ENCODE assay signal across 21 mouse cellular contexts in genomic region chr3:28345446-28345845, GRCm38 (mm10).
DNase-seq lines count a peak whose midpoint lies in the region; ATAC-seq lines count a peak whose summit lies in the region.
"Had no signal": no experiment of that assay in that cellular context is flagged by ENCODE, and none has a peak within 500 bp of the region (broad histone marks: within the 10 kb centered on the region; RNA-seq: fewer than 3 reads in every experiment).

No protein-coding gene starts in this region.

- no peak overlapping the region for H3K9ac ChIP-seq in hindbrain, embryonic 13.5 days
- H3K9ac ChIP-seq: heart, embryonic 12.5 days; limb, embryonic 12.5 days; liver, embryonic 12.5 days had no signal

- no peak for DNase-seq in cerebellum, adult 8-10 months
- DNase-seq in hindbrain, embryonic 10.5 days (ENCODE audit: low spot score) = no peak
- peak; percentile 39 to 48 for DNase-seq in cerebellum, adult 18-20 months
- peak; percentile 41 to 50 for DNase-seq in cerebellum, postnatal 36 days
- no peak for DNase-seq in ovary, postnatal 14 days (ENCODE audit: low spot score)
- DNase-seq in layer of hippocampus, postnatal 36 days = no peak
- DNase-seq: adrenal gland, adult 8-10 months; heart, postnatal 14 days; kidney, adult 9 months; kidney, postnatal 25 days; lung, adult 2 months; lung, postnatal 36 days; right cerebral cortex, adult 18-20 months; thymus, postnatal 14 days had no signal

- H3K27ac ChIP-seq in hindbrain, embryonic 13.5 days = no peak overlapping the region
- H3K27ac ChIP-seq in hindbrain, embryonic 10.5 days = no peak overlapping the region
- H3K27ac ChIP-seq: embryonic facial prominence, embryonic 10.5 days; limb, embryonic 12.5 days; liver, embryonic 12.5 days had no signal

- H3K9me3 ChIP-seq in hindbrain, embryonic 13.5 days = no peaks in the 10 kb centered on the region
- H3K9me3 ChIP-seq in hindbrain, embryonic 10.5 days = no peaks in the 10 kb centered on the region
- H3K9me3 ChIP-seq: embryonic facial prominence, embryonic 10.5 days; heart, embryonic 12.5 days; limb, embryonic 12.5 days; liver, embryonic 12.5 days had no signal

- WGBS in hindbrain, embryonic 13.5 days = 68% methylated on average over 1 of the region's 1 CpGs
- 88% methylated on average over 1 of the region's 1 CpGs for WGBS in hindbrain, embryonic 10.5 days

- H3K4me2 ChIP-seq in hindbrain, embryonic 13.5 days = no peak overlapping the region
- H3K4me2 ChIP-seq: heart, embryonic 12.5 days; limb, embryonic 12.5 days; liver, embryonic 12.5 days had no signal

- peak; percentile 31; the same call in 1 of the 2 replicates for ATAC-seq in cerebellum, adult (ENCODE audit: insufficient number of reproducible peaks, low FRiP score, low TSS enrichment)
- peak; percentile 41; the same call in 1 of the 2 replicates for ATAC-seq in hindbrain, embryonic 13.5 days (ENCODE audit: low FRiP score)
- ATAC-seq: liver, embryonic 12.5 days; Patski had no signal

- H3K27me3 ChIP-seq in hindbrain, embryonic 13.5 days = no peaks in the 10 kb centered on the region
- no peaks in the 10 kb centered on the region for H3K27me3 ChIP-seq in hindbrain, embryonic 10.5 days (ENCODE audit: insufficient read depth, poor library complexity, severe bottlenecking)
- H3K27me3 ChIP-seq: heart, embryonic 12.5 days; limb, embryonic 12.5 days; liver, embryonic 12.5 days; Patski had no signal

- H3K4me1 ChIP-seq in hindbrain, embryonic 13.5 days (replicated peaks) = peaks cover 10% of the 10 kb centered on the region
- H3K4me1 ChIP-seq in hindbrain, embryonic 10.5 days (replicated peaks) = no peaks in the 10 kb centered on the region
- H3K4me1 ChIP-seq: embryonic facial prominence, embryonic 10.5 days; heart, embryonic 12.5 days; limb, embryonic 12.5 days; liver, embryonic 12.5 days had no signal

- no peak overlapping the region for H3K4me3 ChIP-seq in hindbrain, embryonic 13.5 days
- no peak overlapping the region for H3K4me3 ChIP-seq in hindbrain, embryonic 10.5 days
- H3K4me3 ChIP-seq: embryonic facial prominence, embryonic 10.5 days; heart, embryonic 12.5 days; limb, embryonic 12.5 days; liver, embryonic 12.5 days had no signal

- H3K36me3 ChIP-seq in hindbrain, embryonic 13.5 days = no peaks in the 10 kb centered on the region
- H3K36me3 ChIP-seq in hindbrain, embryonic 10.5 days = no peaks in the 10 kb centered on the region
- H3K36me3 ChIP-seq: embryonic facial prominence, embryonic 10.5 days; heart, embryonic 12.5 days; limb, embryonic 12.5 days; liver, embryonic 12.5 days had no signal

Comparison
In these comparisons a context has a peak if more than half of its experiments do, and no peak if none do; other contexts are left out.
1. DNase-seq: peak in cerebellum, adult 18-20 months (2 of 2) and cerebellum, postnatal 36 days (2 of 2); none in cerebellum, adult 8-10 months (single experiment), hindbrain, embryonic 10.5 days (single experiment), ovary, postnatal 14 days (single experiment) and layer of hippocampus, postnatal 36 days (0 of 2).